Mouse (Mus musculus): ENCODE data around the gene Otub1. TPM values are rescaled to one million over a fixed set of nuclear protein-coding genes. Genes with fewer than 3 reads are reported as not detected.

The Otub1 gene
- polyA plus RNA-seq, 2 experiments from 2014 or later = 157 to 170 TPM

DNA sequence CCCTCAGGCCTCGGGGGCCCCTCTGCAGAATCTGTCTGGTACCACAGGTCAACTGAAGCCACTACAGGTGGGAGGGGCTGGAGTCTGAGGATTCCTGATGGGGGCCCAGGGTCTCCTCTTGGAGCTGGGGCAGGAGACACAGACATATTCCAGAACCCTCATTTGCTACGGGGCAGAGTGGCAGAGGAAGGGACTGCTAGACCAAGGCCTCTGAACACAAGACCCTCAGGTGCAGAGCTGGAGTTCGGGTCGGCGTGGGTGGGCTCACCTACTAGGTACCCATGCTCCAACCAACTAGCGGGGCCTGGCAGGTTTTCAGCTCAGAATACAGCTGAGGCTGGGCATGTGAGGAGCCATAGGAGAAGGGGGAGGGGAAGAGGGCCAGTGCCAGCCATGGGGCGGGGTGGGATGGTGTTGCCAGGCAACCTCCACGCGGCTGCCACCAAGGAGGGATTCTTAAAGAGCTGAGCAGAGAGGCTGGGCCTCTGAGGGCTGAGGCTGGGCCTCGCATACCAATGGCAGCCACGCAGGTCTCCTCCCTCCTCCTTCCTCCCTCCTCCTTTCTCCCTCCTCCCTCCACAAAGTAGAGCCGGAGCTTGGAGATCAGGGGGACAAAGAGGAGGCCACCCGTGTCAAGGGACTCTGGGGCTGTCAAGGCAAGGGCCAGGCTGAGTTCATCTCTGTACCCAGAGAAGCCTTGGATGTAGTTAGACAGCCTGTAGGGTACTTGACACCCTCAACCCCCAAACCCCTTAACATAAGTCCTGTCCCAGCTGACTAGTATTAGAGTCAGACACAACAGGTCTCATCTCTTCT, 33.9 kb downstream of the Otub1 start:
- ATAC-seq = no peak

- ATAC-seq = no peak
These were observed 34.7 kb downstream of the Otub1 start for GRCm38 (mm10) chr19:7171447-7171846.

DNA sequence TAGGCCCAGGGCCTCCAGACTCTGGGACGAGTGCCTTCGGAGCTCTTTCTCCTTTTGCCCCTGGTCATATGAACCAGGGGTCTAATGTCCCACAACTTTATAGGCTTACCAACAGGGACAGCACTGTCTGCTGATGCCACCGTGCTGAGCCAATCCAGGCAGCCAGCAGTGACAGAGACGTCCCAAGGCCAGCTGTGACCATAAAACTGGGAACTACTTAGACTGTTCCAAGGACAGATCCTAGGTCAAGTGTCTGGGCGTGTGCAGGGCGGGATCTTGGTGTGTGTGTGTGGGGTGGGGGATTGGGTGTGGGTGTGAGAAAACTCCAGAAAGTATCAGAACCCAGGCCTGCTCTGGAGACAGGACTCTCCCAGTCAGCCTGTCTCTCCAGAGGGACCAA, 35.2 kb downstream of the Otub1 start:
- ATAC-seq = no peak

GRCm38 (mm10) chr19:7168423-7168822, 37.7 kb downstream of the Otub1 start:
- ATAC-seq = no peak

- ATAC-seq = no peak
These were observed 39.3 kb downstream of the Otub1 start for GRCm38 (mm10) chr19:7166767-7167166.

DNA sequence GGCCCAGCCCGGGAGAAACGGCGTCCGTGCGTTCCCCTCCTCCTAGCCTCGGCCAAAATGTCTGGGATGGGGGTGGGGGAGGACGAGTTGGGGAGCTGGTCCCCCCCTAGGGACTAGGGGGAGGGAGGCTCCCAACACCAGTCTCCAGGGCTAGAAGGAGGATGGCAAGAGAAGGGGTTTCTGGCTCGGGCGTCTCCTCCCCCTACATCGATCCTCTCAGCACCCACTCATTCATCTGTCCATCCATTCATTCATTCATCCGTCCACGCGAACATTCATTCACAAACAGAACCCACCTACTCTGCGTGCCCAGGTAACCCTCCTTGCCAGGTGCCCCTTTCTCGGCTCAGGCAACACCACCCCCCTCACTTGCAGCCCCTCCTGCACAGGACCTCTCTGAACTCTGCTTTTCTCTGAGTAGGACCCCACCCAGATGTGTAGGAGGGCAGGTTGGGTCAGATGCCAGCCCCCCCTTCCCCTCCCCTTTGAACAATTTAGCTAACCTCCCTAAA, 39.9 kb downstream of the Otub1 start:
- no peak for ATAC-seq

DNA sequence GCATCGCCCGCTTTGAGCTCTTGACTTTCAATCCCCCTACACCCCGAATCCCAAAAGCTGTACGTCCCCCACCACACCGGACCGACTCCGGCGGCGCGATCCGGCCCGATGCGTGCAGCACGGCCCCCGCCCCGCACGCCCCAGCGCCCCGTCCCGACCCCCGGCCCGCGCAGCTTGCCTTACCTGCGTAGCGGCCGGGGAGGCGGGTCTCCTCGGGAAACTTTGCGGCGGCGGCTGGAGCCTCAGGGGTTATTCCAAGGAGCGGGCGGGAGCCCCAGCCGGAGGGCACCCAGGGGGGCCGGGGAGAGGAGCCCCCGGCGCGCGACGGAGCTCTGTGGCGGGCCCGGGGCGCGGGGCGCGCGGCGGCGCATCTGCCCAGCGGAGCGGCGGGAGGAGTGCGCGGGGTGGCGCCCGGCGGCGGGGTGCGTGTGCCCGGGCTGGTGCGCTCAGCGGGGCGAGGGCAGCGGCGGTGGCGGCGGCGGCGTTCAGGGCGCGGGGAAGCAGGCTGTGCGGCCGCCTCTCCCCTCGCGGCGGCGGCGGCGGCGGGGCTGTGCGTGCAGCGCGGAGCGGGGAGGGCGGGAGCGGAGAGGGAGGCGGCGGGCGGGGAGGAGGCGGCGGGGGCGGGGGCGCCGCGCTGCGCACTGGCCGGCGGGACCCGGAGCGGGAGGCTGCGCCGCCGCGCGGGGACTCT, 40.5 kb downstream of the Otub1 start:
- ATAC-seq = no peak

DNA sequence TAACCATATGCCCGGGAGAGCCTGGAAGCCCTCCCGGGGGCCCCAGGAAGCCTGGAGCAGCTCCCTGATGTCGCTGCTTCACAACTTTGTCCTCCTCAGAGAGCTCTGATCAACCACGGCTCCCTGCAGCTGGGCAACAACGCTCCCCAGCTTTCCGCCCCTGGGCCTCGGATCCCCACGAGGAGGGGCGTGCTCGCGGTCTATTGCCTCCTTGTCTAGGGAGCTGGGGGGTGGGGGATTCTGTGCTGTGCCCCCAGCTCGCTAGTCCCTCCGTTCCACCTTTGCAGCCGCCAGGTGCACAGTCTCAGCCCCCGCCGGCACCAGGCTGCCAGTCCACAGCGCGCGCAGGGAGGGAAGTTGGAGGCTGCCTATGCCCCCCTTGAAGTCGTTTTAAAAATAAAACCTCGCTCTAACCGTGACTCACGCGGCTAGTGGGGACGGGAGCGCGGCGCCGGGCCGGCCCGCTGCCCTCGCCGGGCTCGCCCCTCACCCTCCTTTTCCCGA, 41.2 kb downstream of the Otub1 start:
- no peak for ATAC-seq

- no peak for ATAC-seq
These were observed 41.9 kb downstream of the Otub1 start for GRCm38 (mm10) chr19:7164238-7164637.

GRCm38 (mm10) chr19:7161064-7161463, 45.1 kb downstream of the Otub1 start:
- ATAC-seq = no peak

GRCm38 (mm10) chr19:7160151-7160906, 45.8 kb downstream of the Otub1 start:
- no peak for ATAC-seq

GRCm38 (mm10) chr19:7157734-7158133, 48.4 kb downstream of the Otub1 start:
- ATAC-seq = no peak

DNA sequence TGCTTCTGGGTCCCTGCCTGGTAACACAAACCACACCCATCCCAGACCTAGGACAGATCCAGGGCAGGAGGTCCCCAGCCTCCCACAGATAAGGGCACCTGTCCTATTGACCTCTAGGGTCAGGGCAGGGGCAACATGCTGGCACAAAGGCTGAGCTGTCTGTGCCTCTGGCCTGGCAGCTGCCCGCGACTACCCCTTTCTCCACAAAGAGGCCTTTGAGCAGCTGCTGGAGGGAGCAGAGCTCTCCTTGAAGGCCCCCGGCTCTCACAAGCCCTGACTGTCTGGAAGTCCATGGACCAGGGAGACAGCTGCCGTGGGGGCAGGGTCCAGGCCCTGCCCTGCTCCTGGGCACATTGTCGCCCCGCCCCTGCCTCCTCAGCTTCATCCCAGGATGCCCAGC, 50.9 kb downstream of the Otub1 start:
- no peak for ATAC-seq

- no peak for ATAC-seq
These were observed 52.9 kb downstream of the Otub1 start for GRCm38 (mm10) chr19:7153232-7153631.

- ATAC-seq = no peak
These were observed 54.0 kb downstream of the Otub1 start for GRCm38 (mm10) chr19:7151927-7152653.

GRCm38 (mm10) chr19:7151300-7151926, 54.7 kb downstream of the Otub1 start:
- no peak for ATAC-seq

GRCm38 (mm10) chr19:7149158-7149685, 56.9 kb downstream of the Otub1 start:
- ATAC-seq = no peak

GRCm38 (mm10) chr19:7148541-7149085, 57.5 kb downstream of the Otub1 start:
- ATAC-seq = no peak

Measured in activated CD4-positive, CD25-positive, alpha-beta regulatory T cell, adult 4 months (primary cell).